Mouse (Mus musculus) B cell, adult 2 months (primary cell): Measurements from ENCODE around the gene Edaradd.
A peak's percentile ranks its signal among the peaks of the same experiment; 100 is the strongest.

ENCODE experiments used
- DNase-seq, 2 experiments: peaks; one replicate each; pipeline ENCODE4 v3.0.0; 2022

The Edaradd gene

DNA sequence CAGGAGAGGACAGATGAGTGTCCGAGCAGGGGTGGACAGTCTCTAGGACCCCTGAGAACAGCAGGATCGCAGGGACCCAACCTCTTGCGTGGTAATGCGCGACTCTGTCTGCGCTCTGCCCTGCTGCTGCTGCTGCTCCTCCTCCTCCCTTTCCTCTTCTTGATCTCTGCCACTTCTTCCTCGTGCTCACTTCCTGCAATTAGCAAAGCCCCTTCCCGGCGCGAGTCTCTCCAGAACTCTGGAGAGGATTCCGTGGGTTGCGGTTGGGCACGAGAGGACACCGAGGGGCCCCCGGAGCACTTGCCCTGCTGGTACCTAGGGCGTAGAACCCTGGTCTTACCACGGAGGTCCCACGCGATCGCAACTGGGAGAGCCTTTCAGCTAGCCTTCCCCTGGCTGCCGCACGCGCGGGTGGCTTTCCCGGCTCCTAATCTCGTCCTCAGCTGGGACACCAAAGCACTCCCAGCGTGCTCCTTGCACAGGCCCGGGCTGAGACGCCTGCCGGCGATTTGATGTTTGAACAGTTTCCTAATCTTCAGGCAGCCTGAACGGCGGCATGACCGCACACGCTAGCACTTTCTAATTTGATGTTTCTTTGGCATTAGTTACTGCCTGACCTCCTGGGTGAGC lies at the start of gene Edaradd:
TSS of gene Edaradd (minus strand) at position 484 of the 630 bp plus-strand sequence.
- DNase-seq = peak; percentile 67 to 69

DNA sequence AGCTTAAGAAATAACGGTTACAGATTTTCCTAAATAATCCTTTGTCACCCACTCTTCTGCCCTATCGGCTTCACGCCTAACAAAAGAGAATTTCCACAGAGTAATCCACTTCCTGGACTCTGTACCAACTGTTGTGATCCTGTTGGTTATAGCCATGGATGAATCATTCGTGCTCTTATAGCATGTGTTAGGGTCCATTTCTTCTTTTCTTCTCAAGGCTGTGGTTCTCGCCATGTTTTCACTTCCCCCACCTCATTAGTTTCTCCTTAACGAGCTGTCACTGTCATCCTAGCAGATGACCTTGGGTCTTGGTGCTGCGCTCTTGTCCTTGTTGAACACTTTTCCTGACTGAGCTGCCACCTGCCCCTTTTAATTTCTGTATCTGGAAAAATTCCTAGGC lies 49.5 kb upstream of the Edaradd start:
- peak; percentile 21 to 36 for DNase-seq

DNA sequence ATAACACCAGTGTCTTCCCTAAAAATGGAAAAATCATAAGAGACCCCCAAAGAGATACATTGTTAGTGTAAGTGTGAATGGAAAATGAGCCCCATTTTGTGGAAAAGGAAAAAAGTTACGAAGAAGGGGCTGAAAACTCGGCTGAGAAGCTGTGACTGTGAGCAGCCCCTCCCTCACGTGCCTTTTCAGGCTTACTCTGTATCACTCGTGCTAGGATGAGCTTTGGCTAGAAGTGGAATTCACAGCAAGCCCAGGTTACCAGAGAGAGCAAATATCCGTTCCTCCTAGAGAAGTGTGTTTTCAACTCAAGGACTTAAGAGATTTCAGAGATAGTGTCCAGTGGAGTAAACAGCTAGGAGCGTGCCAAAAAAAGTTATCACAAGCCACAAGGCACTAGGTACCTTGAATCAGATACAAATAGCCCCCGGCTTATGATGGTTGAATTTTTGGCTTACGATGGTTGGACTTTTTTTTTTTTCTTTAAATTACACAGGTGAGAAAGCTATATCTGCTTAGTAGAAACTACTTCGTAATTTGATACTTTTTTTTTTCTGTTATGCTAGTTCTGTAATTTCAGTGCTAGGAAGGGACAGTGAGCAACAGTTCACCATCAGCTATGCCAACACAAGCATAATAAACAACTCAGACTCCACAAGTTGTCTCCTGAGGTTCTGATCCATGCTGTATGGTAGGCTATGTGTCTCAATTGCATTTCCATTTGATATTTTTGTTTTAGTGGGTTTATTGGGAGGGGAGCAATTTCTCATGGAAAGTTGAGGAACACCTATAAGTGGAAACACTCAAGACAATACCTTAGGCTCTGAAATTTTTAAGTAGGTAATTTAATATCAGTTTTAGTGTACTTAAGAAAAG lies 48.6 kb upstream of the Edaradd start:
- no peak for DNase-seq

DNA sequence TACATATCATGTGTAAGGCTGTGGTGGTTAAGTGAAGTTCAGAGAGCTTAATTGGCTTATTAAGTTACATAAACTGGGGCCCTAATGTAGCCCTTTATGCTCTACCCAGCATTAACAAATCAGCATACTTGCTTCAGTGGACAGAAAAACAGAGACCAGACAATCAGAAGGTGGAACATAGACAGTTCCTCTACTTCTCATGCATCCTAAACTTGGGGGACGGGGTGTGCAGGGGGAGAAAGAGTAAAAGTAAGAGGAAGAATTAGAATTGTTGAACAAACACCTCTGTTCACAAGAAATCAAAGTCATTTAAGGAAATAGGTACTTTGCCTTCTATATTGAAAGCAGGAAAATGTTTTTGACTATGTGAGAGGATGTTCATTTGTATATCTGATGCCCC lies 47.7 kb upstream of the Edaradd start:
- DNase-seq = peak in 1 of 2 experiments; percentile 26

DNA sequence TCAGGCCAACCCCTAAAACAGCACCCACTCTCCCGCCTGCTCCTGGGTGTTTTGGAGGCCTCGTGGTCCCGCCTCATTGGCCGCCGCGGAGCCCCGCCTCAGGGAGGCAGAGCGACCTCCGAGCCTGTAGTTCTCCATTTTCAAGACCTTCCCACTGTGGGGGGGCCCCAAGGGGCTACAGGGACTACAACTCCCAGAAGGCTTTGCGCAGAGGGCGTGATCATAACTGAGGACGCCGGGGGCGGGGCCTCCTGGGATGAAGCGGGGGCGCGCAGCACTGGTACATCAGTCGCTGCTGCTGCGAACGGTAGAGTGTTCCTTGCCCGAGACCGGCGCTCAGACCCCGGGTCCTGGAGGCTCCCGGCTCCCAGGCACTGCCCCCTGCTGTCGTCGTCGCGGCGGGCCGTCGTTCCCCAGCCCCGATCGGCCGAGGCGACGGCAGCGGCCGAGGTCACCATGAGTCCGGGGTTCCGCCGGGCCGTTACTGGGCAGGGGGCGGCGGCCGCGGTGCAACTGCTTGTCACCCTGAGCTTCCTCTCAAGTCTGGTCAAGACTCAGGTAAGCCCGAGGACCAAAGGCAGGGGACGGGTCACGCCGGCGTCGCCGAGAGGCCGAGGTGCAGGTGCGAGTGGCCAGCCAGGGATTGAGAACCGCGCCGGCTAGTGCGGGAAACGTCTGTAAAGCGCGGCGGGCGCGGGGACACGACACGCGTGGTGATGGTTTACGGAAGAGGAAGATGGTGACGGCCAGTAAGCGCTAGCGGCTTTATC lies 45.6 kb upstream of the Edaradd start, which contains the start of gene Ero1lb:
TSS of gene Ero1lb (plus strand) at position 254 of the 770 bp plus-strand sequence.
- peak; percentile 100 for DNase-seq

DNA sequence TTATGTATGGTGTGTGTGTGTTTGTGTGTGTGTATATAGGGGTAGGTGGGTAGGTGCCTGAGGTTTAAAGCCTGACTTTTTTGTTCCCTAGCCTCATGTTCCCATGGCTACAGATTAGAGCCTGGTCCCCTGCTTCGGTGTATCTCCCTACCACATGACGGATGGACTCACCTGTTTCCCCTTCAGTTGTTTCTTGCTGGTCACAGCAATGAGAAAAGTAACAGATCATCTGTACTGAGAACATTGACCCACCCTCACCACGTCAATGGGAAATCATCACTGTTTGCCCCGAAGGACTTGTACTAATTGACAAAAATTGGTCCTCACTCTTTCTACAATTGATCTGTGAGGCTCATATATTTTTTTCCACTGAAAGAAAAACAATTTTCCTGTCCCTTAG lies 42.0 kb upstream of the Edaradd start:
- no peak for DNase-seq

DNA sequence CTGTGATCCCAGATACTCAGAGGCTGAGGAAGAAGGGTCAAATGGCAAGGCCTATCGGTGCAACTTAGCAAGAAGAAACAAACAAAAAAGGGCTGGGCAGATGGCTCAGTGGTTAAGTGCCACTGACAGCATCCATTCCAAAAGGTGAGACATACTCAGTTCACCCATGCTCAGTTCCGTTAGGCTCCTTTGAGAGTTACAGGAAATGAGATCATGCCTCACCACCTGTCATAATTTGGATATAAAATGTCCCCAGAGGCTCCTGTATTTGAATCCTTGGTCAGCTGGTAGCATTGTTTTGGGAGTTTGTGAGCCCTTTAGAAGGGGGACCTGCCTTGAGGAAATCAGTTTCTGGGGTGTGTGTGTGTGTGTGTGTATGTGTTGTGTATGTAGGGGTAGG lies 41.5 kb upstream of the Edaradd start:
- DNase-seq = peak; percentile 66 to 73

DNA sequence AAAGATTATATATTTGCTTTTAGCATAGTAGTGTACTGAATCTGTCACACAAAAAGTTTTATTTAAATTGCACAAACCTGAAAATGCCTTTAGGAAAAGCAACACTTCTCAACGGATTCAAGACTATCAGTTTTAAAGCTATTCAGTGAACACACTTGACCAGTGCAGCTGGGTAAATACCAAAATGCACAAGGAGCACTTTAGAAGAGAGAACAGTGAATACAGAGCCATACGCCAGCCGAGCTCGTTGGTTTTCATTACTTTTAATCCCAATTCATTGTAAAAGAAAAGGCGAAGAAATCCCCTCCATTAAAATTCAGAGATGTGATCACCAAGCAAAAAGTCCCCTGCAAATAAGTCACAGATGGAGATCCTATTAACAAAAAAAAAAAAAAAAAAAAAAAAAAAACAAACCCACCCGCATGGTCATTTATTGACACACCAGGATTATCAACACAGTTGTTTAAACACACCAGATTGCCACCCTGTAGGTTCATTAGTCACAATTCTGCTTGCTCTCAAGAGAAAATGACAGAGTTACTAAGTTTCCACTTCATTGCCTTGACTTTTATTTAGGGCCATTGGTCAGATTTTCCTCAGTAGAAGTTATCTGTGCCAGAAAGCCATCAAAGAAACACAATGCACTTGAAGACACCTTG lies 39.4 kb upstream of the Edaradd start:
- no peak for DNase-seq

DNA sequence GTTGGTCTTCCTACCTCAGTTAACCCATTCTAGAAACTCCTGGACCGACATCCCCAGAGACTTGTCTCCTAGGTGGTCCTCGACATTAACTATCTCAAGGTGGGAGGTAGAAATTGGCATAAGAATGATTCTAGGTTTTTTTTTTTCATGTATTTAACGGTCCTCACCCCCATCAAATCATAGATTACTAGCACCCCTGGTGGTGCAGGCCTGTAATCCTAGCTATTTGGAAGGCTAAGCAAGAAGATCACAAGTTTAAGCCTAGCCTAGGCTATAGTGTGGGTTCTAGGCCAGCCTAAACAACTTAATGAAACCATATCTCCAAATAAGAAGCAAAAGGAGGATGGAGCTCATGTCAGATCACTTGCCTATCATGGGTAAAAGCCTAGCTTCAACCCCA lies 38.8 kb upstream of the Edaradd start:
- peak; percentile 34 to 46 for DNase-seq

DNA sequence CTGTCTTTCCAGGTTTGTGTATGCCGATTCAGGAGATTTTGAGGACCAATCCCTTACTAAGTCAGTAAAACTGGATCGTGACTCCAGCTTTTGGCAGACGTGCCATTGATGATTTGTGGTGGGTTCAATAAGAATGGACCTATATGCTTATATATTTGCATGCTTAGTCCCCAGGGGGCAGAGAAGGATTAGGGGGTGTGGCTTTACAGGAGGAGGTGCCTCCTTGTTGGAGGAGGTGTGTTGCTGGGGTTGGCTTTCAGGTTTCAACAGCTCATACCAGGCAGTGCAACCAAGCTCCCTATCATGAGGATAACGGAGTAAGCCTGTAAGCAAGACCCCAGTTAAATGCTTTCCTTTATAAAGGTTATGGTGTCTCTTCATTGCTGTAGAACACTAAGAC lies 34.0 kb upstream of the Edaradd start:
- DNase-seq = peak; percentile 57 to 67

DNA sequence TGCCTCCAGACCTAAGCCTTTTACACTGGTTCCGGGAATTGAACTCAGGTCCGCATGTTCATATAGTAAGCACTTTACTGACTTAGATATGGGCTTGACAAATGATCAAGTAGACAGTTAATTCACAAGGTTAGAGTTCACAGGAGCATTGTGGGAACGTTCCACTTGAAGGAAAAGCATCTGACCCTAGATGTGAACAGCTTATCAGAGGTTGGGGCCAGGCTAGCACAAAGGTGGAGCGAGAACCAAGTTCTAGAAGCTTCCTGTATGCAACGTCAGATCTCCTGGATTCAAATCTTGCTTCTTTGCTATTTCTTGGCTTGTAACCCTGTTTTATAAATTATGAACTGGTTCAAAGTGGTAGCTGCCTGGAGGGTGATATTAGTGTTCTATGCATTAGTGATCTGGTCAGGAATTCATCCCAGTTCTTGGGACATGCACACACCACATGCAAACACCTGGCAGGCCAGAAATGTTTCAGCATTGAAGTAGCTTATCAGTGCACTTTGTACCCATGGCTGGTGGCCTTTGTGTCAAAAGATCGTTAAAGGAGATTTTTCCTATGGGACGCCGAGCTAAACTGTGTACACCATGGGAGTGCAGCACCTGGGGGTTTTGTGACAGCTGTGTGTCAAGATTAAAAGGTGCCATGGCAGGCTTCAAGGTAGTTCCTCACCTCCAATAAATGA lies 23.8 kb upstream of the Edaradd start:
- no peak for DNase-seq

DNA sequence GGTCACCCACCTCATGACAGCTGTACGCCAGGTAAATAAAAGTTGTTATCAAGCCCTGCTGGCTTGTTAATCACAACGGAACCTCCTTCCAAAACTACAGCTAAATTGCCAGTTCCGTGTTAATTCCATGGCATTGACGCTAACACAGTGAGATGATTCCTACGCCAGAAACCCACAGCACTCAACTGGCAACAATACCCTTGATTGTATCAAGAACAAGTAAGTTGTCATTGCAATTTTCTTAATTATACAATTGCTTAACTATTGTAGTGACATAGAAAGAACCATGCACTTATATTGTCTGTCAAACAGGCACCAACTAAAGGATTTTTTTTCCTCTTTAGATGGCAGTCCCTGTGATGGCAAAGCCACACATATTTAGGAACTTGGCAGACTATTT lies 23.0 kb upstream of the Edaradd start:
- no peak for DNase-seq

DNA sequence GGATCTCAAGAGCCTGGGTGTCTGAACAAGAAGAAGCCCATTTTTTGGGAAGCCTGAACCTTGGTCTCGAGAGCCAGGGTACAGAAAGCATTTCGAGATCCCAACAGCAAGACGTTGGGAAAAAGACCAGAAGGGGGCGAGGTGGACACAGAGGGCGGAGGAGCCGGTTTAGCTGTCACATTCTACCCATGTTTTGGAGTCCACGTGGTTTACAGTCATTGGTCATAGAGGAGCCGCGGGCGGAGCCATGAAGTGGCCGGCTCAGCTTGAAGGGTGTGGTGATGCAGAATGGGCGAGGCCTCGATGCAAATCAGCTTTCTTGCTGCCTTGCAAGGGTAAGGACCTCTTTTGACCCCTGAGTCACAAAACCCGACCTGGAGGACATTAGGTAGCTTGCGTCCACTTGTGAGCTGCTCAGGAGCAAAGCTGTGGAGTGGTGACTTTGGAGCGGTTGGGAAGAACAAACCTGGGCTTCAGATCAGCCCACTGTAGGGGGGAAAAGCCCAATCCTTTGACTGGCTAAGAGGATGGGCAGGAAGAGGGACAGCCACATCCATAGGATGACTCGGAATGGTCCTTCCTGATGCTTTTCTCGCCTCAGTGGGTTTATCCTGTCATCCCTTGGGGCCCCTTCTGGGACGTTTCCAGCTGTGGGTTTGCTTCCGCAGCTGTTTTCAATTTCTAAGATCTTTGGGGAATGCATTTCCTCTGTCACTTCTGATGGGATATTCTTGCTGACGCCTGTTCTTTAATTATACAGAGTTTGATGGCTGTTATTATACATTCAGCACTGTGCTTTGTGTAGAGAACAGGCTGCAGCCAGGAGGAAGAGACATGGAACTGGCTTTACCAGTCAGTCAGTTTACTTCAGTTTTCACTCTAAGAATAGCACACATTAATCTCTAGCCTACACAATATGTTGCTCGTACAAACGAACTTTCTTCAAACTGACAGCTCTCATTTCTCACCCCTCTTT lies 22.1 kb upstream of the Edaradd start:
- DNase-seq = peak; percentile 78 to 82

DNA sequence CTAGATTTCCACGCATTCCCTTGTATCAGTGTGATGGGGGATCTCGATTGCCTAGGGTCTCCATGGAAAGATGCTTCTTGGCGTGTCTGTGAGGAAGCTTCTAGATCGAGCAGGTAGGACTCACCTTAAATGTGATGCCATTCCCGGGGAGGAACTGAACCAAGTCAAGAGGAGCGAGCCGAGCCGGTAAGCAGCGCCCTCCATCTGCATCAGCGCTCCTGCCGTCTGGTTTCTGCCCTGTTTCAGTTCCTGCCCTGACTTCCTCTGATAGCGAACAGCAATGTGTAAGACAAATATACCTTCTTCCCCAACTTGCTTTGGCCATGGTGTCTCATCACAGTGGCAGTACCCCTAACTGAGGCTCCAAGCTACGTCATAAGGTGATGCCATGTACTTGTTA lies 19.9 kb upstream of the Edaradd start:
- peak; percentile 52 to 58 for DNase-seq

DNA sequence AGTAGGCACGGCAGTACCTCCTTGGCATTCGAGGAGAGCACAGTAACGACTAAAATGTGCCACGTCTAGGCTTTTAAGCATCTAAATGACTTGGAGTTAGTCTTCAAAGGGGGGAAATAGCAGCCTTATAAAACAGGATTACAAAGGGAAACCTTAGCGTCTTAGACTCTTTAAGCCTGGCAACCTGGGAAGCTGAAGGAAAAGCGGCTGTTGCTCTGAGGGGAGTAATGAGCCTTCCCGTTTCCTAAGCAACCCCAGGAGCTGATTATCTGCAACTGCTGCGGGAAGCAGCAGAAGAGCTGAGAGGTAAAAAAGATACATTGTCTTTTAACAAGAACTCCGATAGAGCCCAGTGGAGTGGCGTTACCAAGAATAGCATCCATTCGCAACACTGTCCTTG lies 19.5 kb upstream of the Edaradd start:
- no peak for DNase-seq

DNA sequence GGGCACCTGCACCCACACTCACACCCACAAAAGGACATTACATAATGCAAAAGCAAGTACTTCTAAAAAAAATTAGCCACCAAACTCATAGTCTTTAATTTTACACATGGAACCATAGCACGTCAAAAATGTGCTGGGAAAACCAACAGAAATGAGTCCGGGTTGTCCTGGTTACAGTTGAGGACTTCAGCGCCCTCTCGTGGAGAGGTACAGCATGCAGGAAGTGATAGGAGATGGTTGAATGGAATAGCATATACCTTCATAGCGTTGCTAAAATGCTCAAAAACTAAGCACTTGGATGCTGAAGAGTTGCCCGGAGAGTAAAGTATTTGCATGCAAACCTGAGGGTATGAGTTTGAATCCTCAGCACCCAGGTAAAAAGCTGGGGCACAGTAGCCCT lies 17.7 kb upstream of the Edaradd start:
- DNase-seq = peak; percentile 83 to 84

DNA sequence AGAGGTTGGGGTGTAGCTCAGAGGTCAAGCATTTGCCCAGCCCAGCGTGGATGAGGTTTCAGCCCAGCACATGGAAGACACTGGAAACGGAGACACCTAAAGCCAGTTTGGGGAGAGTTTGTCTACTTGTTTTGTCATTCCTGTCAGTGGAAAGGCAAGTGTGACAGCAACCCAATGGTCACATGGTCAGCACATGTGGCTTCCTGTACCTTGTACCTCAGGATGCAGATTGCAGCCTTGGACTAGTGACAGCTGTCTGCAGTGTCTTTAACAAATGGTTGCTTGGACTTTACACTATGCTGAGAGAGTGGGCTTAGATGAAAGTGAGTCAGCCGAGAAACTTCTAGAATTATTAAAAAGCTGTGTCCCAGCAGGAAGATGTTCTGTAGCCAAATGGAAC lies 14.4 kb upstream of the Edaradd start:
- no peak for DNase-seq

DNA sequence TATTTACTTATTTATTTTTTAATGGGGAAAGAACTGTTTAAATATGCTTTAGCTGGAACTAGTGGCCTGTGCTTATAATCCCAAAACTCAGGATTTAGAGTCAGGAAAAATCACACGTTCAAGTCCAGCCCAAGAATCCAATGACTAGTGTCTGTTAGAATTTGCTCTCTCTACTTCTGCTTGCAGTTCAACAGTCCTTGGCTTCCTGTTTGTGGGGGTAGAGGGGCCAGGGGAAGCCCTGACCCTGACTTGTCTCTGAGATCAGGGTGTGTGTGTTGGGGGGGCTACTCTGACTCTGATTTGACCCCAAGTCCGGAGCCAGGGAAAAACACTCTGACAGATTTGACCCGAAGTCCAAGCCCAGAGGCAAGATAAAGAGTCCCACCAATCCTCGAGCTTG lies 5.4 kb upstream of the Edaradd start:
- DNase-seq = peak in 1 of 2 experiments; percentile 27

DNA sequence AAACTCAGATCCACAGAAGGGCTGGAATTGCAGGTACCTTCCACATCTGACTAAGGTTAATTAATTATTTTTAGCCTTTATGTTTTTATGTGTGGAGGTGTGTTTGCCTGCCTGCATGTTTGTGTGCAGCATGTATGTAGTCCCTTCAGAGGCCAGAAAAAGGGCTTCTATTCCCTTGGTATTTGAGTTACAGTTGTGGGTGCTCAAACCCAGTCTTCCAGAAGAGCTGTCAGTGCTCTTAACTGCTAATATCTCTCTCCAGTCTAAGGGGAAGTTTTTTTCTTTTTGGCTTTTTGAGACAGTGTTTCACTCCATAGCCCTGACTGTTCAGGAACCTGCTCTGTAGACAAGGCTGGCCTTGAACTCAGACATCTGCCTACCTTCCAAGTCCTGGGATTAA lies 2.1 kb upstream of the Edaradd start:
- DNase-seq = peak in 1 of 2 experiments; percentile 23

DNA sequence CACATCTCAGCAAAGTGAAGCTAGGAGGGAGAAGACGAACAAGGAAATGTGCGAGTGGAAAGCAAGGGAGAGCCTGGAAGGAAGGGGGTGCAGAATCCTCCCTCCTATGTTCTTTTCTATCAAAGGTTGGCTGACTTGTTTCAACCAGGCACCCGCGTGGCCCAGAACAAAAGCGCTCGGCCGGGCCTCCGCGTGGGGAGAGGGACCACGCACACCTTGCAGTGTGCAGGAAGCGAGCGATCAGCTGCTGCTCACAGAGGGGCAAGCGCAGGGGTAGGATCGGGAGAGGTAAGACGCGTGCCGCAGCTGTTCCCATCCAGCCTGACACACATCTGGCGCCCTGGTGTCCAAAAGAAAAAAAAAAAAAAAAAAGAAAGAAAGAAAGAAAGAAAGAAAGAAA lies 867 bp downstream of the Edaradd start:
- DNase-seq = peak; percentile 48 to 50
